Comparison of ENCODE assay signal across 9 mouse cellular contexts in the genomic region with DNA sequence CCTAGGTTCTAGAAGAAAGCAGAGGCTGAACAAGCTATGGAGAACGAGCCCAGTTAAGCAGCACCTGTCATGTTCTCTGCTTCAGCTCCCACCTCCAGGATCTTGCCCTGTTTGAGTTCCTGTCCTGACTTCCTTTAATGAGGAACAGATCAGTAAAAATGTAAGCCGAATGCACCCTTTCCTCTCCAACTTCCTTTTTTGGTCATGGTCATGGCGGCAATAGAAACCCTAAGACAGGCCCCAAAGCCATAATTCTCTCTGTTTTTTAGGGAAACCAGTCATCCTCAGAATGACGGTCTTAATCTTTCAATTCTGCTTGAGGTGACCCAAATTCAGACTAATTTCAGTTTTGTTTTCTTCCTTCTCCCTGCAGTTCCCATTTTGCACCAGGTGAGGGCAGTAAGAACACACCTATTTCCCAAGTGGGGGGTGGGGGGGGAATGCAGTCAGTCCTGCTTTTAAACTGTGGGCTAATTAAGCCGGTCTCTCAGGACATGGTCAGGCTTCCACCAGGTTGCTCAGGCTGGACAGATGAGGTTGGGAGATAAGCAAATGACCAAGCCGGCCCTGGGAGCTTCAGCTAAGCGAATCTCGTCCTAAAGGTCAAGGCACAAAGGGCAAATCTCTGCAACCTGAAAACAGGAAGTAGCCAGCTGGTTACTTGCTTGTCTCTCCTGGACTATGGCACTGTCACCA. TPM values are rescaled to one million over a fixed set of nuclear protein-coding genes. Genes with fewer than 3 reads are reported as not detected.
DNase-seq lines count a peak whose midpoint lies in the region; ATAC-seq and TF ChIP-seq lines count a peak whose summit lies in the region.
"Had no signal": no experiment of that assay in that cellular context is flagged by ENCODE, and none has a peak within 500 bp of the region (broad histone marks: within the 10 kb centered on the region; RNA-seq: fewer than 3 reads in every experiment).

No protein-coding gene starts in this region.

- intact Hi-C loops in heart, adult 2 months (cut with DNase I), result loop anchor here (1.0 to 5.0 kb wide), 3 partner anchors 35 to 109 kb away; partner anchors contain the start of gene Mcm10

- peak overlapping the region; percentile 95 for H3K27ac ChIP-seq in embryonic facial prominence, embryonic 10.5 days (replicated peaks)
- H3K27ac ChIP-seq in heart, adult 2 months, result peak overlapping the region; percentile 57
- H3K27ac ChIP-seq in limb, embryonic 15.5 days, result no peak overlapping the region
- H3K27ac ChIP-seq in midbrain, embryonic 16.5 days (ENCODE audit: low read length), result no peak overlapping the region

- no peak for ATAC-seq in limb, embryonic 15.5 days (ENCODE audit: insufficient number of reproducible peaks, low FRiP score, low TSS enrichment, low read depth)
- no peak for ATAC-seq in midbrain, embryonic 16.5 days

- TF ChIP-seq CTCF in heart, adult 2 months (IDR thresholded peaks at IDR 0.05), result peak; percentile 83

- peak; percentile 34; the same call in 1 of the 2 replicates for TF ChIP-seq POLR2A in heart, adult 2 months (IDR thresholded peaks at IDR 0.05; ENCODE audit: insufficient read depth, low read depth, low read length)

- H3K36me3 ChIP-seq in embryonic facial prominence, embryonic 10.5 days (replicated peaks), result no peaks in the 10 kb centered on the region
- H3K36me3 ChIP-seq in heart, adult 2 months (ENCODE audit: control insufficient read depth, insufficient read depth, low read length), result no peaks in the 10 kb centered on the region
- H3K36me3 ChIP-seq in limb, embryonic 15.5 days, result no peaks in the 10 kb centered on the region
- H3K36me3 ChIP-seq in midbrain, embryonic 16.5 days (ENCODE audit: control insufficient read depth, insufficient read depth, low read length), result no peaks in the 10 kb centered on the region

- TF ChIP-seq EP300 in heart, adult 2 months (IDR thresholded peaks at IDR 0.05; ENCODE audit: insufficient read depth, low read depth, low read length), result no peak

- peak overlapping the region; percentile 32 for H3K4me3 ChIP-seq in embryonic facial prominence, embryonic 10.5 days
- peak overlapping the region; percentile 53 for H3K4me3 ChIP-seq in heart, adult 2 months
- H3K4me3 ChIP-seq in limb, embryonic 15.5 days, result no peak overlapping the region; the same call in 1 of the 2 replicates
- H3K4me3 ChIP-seq in midbrain, embryonic 16.5 days (ENCODE audit: low read depth, low read length), result no peak overlapping the region

- DNase-seq in 416B (ENCODE audit: low read depth), result peak; percentile 77
- DNase-seq in adrenal gland, adult 8-10 months, result peak; percentile 47
- peak; percentile 74 for DNase-seq in embryonic facial prominence, embryonic 10.5 days (ENCODE audit: low spot score)
- DNase-seq in heart, adult 2 months, result peak; percentile 66 to 72
- peak; percentile 79 for DNase-seq in kidney, adult 18-20 months
- DNase-seq in spleen, postnatal 10 days (ENCODE audit: low spot score in 2 of 2), result peak; percentile 49 to 61

- no peaks in the 10 kb centered on the region for H3K27me3 ChIP-seq in embryonic facial prominence, embryonic 10.5 days (replicated peaks; ENCODE audit: low read depth, poor library complexity, severe bottlenecking)
- H3K27me3 ChIP-seq in heart, adult 2 months (ENCODE audit: control insufficient read depth, insufficient read depth, low read length), result no peaks in the 10 kb centered on the region
- H3K27me3 ChIP-seq in limb, embryonic 15.5 days, result no peaks in the 10 kb centered on the region
- H3K27me3 ChIP-seq in midbrain, embryonic 16.5 days (ENCODE audit: control insufficient read depth, insufficient read depth, low read depth, low read length), result no peaks in the 10 kb centered on the region

- 14% methylated on average over 8 of the region's 8 CpGs for WGBS in embryonic facial prominence, embryonic 10.5 days
- 7% methylated on average over 8 of the region's 8 CpGs for WGBS in heart, adult 2 months
- WGBS in limb, embryonic 15.5 days, result 8% methylated on average over 8 of the region's 8 CpGs
- 25% methylated on average over 8 of the region's 8 CpGs for WGBS in midbrain, embryonic 16.5 days

- H3K9ac ChIP-seq in heart, adult 2 months (ENCODE audit: low read depth, low read length), result peak overlapping the region; percentile 49
- no peak overlapping the region for H3K9ac ChIP-seq in limb, embryonic 15.5 days
- no peak overlapping the region for H3K9ac ChIP-seq in midbrain, embryonic 16.5 days (ENCODE audit: low read depth, low read length)

- H3K4me2 ChIP-seq in limb, embryonic 15.5 days, result peak overlapping the region; percentile 38
- H3K4me2 ChIP-seq in midbrain, embryonic 16.5 days (ENCODE audit: low read length), result peak overlapping the region; percentile 23; the same call in 1 of the 2 replicates

- H3K4me1 ChIP-seq in embryonic facial prominence, embryonic 10.5 days, result peaks cover 34% of the 10 kb centered on the region
- peaks cover 4% of the 10 kb centered on the region for H3K4me1 ChIP-seq in heart, adult 2 months (ENCODE audit: control insufficient read depth, insufficient read depth, low read length)
- peaks cover 9% of the 10 kb centered on the region for H3K4me1 ChIP-seq in limb, embryonic 15.5 days
- H3K4me1 ChIP-seq in midbrain, embryonic 16.5 days (ENCODE audit: control insufficient read depth, insufficient read depth, low read length), result peaks cover 2% of the 10 kb centered on the region; the same call in 1 of the 2 replicates

- 0 out of 2 replicates have a peak, but pooled peaks cover under 1% of the 10 kb centered on the region for H3K9me3 ChIP-seq in embryonic facial prominence, embryonic 10.5 days
- H3K9me3 ChIP-seq in limb, embryonic 15.5 days, result no peaks in the 10 kb centered on the region
- no peaks in the 10 kb centered on the region for H3K9me3 ChIP-seq in midbrain, embryonic 16.5 days (replicated peaks; ENCODE audit: control insufficient read depth, low read length, poor library complexity, severe bottlenecking)

- H3K79me2 ChIP-seq in heart, adult 2 months (replicated peaks; ENCODE audit: control insufficient read depth, insufficient read depth, low read length), result no peaks in the 10 kb centered on the region

RNA-seq across cellular contexts. Expression of gene Phyh, which starts 1.3 kb away (rescaled TPM):
- 100 to 1,000 TPM; 169 to 329 (median 213) TPM for total RNA-seq in adrenal gland, adult 8-10 months (2022)
- polyA plus RNA-seq in embryonic facial prominence, embryonic 10.5 days (2016; fragmentation: Nextera tagmentation; extraction: Ambion mirVana), result 34.2 and 38.1 TPM in 2 replicates
- total RNA-seq in heart, adult 2 months (2021), result 100 to 1,000 TPM; 743 to 904 TPM
- 620 and 892 TPM in 2 replicates for polyA plus RNA-seq in heart, adult 2 months (2012; rRNA removed)
- 43.2 and 44.8 TPM in 2 replicates for polyA plus RNA-seq in limb, embryonic 15.5 days (2015; fragmentation: Nextera tagmentation; extraction: Ambion mirVana)
- polyA plus RNA-seq in midbrain, embryonic 16.5 days (2015; fragmentation: Nextera tagmentation; extraction: Ambion mirVana), result 83.4 and 99.9 TPM in 2 replicates

RNA-seq across cellular contexts. Expression of gene Sephs1, which starts 36.1 kb away (rescaled TPM):
- total RNA-seq in adrenal gland, adult 8-10 months (2022), result 10 to 100 TPM; 55.4 to 66.8 (median 59.2) TPM
- 124 and 130 TPM in 2 replicates for polyA plus RNA-seq in embryonic facial prominence, embryonic 10.5 days (2016; fragmentation: Nextera tagmentation; extraction: Ambion mirVana)
- total RNA-seq in heart, adult 2 months (2021), result 10 to 100 TPM; 12.2 to 12.8 TPM
- 8.6 and 14.6 TPM in 2 replicates for polyA plus RNA-seq in heart, adult 2 months (2012; rRNA removed)
- polyA plus RNA-seq in limb, embryonic 15.5 days (2015; fragmentation: Nextera tagmentation; extraction: Ambion mirVana), result 56.7 and 66.9 TPM in 2 replicates
- 50.9 and 52.7 TPM in 2 replicates for polyA plus RNA-seq in midbrain, embryonic 16.5 days (2015; fragmentation: Nextera tagmentation; extraction: Ambion mirVana)

RNA-seq across cellular contexts. Expression of gene Ucma, which starts 58.4 kb away (rescaled TPM):
- total RNA-seq in adrenal gland, adult 8-10 months (2022), result not detected
- polyA plus RNA-seq in embryonic facial prominence, embryonic 10.5 days (2016; fragmentation: Nextera tagmentation; extraction: Ambion mirVana), result 0.39 and 0.48 TPM in 2 replicates
- not detected for total RNA-seq in heart, adult 2 months (2021)
- 0.88 and 1.4 TPM in 2 replicates for polyA plus RNA-seq in heart, adult 2 months (2012; rRNA removed)
- 5.5 and 14.5 TPM in 2 replicates for polyA plus RNA-seq in limb, embryonic 15.5 days (2015; fragmentation: Nextera tagmentation; extraction: Ambion mirVana)
- 0.33 and 0.81 TPM in 2 replicates for polyA plus RNA-seq in midbrain, embryonic 16.5 days (2015; fragmentation: Nextera tagmentation; extraction: Ambion mirVana)
- total RNA-seq: adrenal gland, postnatal 4 days had no signal

Comparison
In these comparisons a context has a peak if more than half of its experiments do, and no peak if none do; other contexts are left out.
1. H3K27ac ChIP-seq: peak in embryonic facial prominence, embryonic 10.5 days (single experiment) and heart, adult 2 months (single experiment); none in limb, embryonic 15.5 days (single experiment) and midbrain, embryonic 16.5 days (single experiment).
2. H3K4me3 ChIP-seq: peak in embryonic facial prominence, embryonic 10.5 days (single experiment) and heart, adult 2 months (single experiment); none in limb, embryonic 15.5 days (single experiment) and midbrain, embryonic 16.5 days (single experiment).
3. Peak in every context shown above with its lines, with median percentiles within 50 percentile points of each other: DNase-seq.